32 mouse cellular contexts compared by ENCODE assay signal in genomic region chr2:69376780-69377179, GRCm38 (mm10). TPM values are rescaled to one million over a fixed set of nuclear protein-coding genes. Genes with fewer than 3 reads are reported as not detected.
"Had no signal": no experiment of that assay in that cellular context is flagged by ENCODE, and none has a peak within 500 bp of the region (broad histone marks: within the 10 kb centered on the region; RNA-seq: fewer than 3 reads in every experiment).

No protein-coding gene starts in this region.

- DNase-seq: kidney, adult 11 months; kidney, adult 8-10 months; kidney, postnatal 10 days; kidney, postnatal 4 days; layer of hippocampus, postnatal 36 days; liver, postnatal 0 days; lung, embryonic 14.5 days; lung, postnatal 36 days; retina, postnatal 1 day; right cerebral cortex, postnatal 25 days; thymus, adult 2 months; thymus, postnatal 14 days; thymus, postnatal 4 days had no signal

- H3K27ac ChIP-seq: intestine, embryonic 15.5 days; kidney, embryonic 15.5 days; left cerebral cortex, adult 2 months; liver, embryonic 14.5 days; midbrain, embryonic 10.5 days; midbrain, embryonic 13.5 days; neural tube, embryonic 12.5 days; neural tube, embryonic 15.5 days had no signal

- H3K4me1 ChIP-seq: intestine, embryonic 15.5 days; kidney, embryonic 15.5 days; midbrain, embryonic 13.5 days; neural tube, embryonic 12.5 days; neural tube, embryonic 15.5 days had no signal

- H3K4me3 ChIP-seq: intestine, embryonic 15.5 days; kidney, embryonic 15.5 days; left cerebral cortex, adult 2 months; megakaryocyte, embryonic 14.5 days; midbrain, embryonic 10.5 days; midbrain, embryonic 13.5 days; neural tube, embryonic 12.5 days; neural tube, embryonic 15.5 days had no signal

RNA-seq across cellular contexts. Expression of gene Dhrs9, which starts 3.5 kb away (rescaled TPM):
- total RNA-seq: layer of hippocampus, adult 18-20 months; layer of hippocampus, postnatal 10 days; layer of hippocampus, postnatal 36 days; left cerebral cortex, postnatal 10 days; midbrain, postnatal 0 days had no signal
- polyA plus RNA-seq: kidney, embryonic 15.5 days; limb, embryonic 11.5 days; lung, embryonic 14.5 days; midbrain, embryonic 10.5 days; midbrain, embryonic 13.5 days; midbrain, postnatal 0 days; neural tube, embryonic 12.5 days; neural tube, embryonic 15.5 days; testis, adult 2 months had no signal

RNA-seq across cellular contexts. Expression of gene Abcb11, which starts 34.4 kb away (rescaled TPM):
- total RNA-seq: layer of hippocampus, adult 18-20 months; layer of hippocampus, postnatal 36 days; left cerebral cortex, adult 2 months; left cerebral cortex, postnatal 36 days had no signal
- polyA plus RNA-seq: limb, embryonic 11.5 days; limb, embryonic 14.5 days; lung, embryonic 14.5 days; midbrain, embryonic 10.5 days; midbrain, embryonic 13.5 days; midbrain, postnatal 0 days; neural tube, embryonic 12.5 days; small intestine, adult 2 months; spleen, adult 2 months had no signal
